Mouse (Mus musculus) fibroblast of lung, adult 2 months (primary cell): ENCODE measurements around the gene Camk1.

Source experiments
- DNase-seq: peaks from one replicate; pipeline ENCODE4 v3.0.0-alpha.2; 2011; ENCODE audit warnings: low read depth

The Camk1 gene

DNA sequence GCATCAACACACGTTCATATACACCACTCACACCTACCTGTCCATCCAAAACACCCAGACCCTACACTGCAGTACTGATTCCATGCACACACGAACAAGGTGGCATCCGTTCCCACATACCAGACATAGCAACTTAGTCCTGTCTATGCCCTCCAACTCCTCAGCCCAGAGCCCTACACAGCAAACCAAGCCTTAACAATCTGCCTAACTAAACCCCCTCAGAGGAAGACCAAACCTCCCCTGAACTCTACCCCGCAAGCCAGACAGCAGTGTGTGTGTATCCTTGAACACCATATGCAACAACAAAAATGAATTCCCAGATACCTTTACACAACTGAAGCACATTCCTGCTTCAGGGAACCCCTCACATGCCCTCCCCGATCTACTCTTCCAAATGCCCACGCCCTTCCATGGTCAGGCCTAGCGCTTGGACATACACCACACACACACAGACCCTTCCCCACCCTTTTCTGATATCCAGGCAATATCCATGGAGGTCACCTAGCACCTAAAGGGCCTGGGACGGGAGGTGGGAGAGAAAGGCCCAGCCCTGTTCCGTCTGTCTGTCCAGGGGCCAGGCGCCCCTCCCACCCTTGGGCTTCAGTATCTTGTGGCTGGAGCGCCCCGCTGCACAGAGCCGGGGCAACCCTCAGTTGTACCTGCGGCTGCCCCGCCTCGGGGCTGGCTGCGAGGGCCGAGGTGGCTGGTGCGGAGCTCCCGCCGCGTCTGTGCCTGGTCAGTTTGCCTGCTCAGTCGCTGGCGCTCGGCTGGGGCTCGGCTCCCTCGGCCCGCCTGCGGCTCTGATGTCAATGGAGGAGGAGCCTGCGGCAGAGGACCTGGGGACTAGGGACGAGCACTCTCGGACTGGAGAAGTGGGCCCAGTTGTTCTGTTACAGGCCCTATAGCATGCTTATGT lies at the start of gene Camk1:
Gene Camk1, minus strand, starts transcription at position 808 of the 916 bp plus-strand sequence.
- DNase-seq = no peak

- DNase-seq = no peak
Observed at GRCm38 (mm10) chr6:113392387-113393071, 48.7 kb upstream of the Camk1 start.

DNA sequence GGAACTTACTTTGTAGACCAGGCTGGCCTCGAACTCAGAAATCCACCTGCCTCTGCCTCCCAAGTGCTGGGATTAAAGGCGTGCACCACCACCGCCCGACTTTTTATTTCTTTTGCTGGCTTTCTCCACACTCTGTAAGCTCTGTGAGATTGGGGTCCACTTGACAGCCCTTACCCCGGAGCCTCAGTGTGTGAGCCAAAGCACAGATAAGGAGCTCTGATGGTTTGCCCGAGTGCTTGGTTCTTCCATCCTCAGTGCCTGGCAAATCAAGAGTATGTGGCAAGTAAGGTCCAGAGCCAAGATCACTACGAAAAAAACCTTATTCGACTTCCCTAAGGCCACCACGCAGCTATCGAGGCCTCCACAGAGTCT lies 48.2 kb upstream of the Camk1 start:
- DNase-seq = no peak

DNA sequence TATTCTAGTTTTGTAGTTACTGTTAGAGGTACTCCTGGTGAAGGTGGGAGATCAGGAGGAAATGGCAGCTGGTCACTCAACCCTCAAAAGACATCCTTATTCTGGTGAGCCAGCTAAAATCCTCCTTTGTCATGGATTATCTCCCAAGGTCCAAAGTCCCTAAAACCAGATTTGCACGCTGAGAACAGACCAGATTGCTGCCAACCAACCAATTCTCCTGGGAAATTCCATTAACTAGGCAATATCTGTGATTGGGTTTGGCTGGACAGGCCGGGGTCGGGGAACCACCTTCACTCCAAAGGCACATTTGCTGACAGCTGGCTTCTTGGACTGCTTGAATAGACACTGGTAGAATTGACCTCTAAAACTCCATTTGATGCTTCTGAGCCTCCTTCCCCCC lies 46.9 kb upstream of the Camk1 start:
- no peak for DNase-seq

- no peak for DNase-seq
Observed at GRCm38 (mm10) chr6:113388960-113389359, 45.2 kb upstream of the Camk1 start, which contains the start of gene Ttll3. Gene Ttll3 (plus strand): TSS chr6:113389260.

DNA sequence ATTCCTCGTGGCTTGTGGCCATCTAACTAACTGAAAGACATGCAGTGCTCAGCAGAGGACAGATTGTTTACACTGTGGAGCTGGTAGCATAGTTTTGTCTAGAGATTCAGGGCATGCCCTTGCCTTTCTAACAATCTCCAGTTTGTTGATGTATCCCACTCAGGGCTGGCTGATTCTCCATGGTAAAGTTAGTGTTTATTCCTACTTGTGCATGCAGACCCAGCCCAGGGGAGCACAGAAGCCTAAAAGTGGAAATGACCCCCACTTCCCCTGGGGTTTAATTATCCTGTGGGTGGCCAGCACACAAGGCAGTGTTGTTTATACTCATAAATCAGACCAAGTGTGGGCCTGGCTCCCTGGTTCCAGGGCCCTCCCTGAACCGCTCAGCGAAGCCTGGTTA lies 42.2 kb upstream of the Camk1 start:
- no peak for DNase-seq

DNA sequence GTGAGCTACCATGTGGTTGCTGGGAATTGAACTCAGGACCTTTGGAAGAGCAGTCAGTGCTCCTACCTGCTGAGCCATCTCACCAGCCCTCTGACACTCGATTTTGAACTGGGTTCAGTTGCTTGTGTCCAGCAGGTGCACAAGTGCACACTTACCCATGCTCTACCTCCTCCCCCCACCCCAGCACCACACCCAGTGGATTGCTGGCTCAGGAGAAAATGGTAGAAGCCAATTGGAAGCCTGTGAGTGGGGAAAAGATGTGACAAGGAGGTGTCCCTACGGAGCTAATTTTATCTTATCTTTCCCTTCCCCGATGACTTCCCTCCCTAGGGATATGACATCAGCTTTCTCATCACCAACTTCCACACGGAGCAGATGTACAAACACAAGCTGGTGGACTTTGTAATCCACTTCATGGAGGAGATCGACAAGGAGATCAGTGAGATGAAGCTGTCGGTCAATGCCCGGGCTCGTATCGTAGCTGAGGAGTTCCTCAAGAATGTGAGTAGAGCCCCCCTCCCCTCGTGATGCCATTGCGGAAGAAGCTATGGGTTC lies 41.5 kb upstream of the Camk1 start:
- no peak for DNase-seq

DNA sequence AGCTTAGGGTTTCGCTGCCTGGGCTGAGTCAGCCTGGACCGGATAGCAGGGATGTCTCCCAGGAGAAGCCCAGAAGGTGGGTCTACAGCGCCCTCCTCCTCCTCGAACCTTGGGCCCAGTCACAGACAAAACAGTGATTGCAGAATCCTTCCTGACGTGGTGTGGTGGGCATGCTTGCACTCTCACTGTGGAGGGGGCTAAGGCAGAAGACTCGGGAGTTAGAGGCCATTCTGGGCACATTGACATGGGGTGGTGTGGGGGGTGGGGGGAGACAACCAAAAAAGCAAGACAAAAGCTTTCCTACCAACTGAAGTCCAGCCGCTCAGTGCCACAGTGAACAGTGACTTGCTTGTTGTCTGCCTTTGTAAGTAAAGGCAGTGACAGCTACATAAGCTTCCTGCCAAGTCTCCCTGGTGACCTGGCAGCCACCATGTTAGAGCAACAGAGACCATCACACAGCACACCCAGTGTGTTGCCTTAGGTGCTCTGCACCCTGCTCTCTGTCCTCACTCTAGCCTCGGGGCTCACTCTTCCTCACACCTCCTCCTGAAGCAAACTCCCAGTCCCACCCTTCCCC lies 40.7 kb upstream of the Camk1 start:
- DNase-seq = no peak

- no peak for DNase-seq
Observed at GRCm38 (mm10) chr6:113380480-113380879, 36.7 kb upstream of the Camk1 start.

- DNase-seq = no peak
Observed at GRCm38 (mm10) chr6:113379246-113379645, 35.5 kb upstream of the Camk1 start.

- peak; percentile 85 for DNase-seq
Observed at GRCm38 (mm10) chr6:113377496-113378385, 34.0 kb upstream of the Camk1 start, which contains the start of the genes Tada3 and Arpc4. Gene Tada3 (minus strand): TSS chr6:113377883. Gene Arpc4 (plus strand): TSS chr6:113378115.

- no peak for DNase-seq
Observed at GRCm38 (mm10) chr6:113377172-113377495, 33.4 kb upstream of the Camk1 start.

GRCm38 (mm10) chr6:113373491-113373890 lies 29.7 kb upstream of the Camk1 start:
- DNase-seq = no peak

DNA sequence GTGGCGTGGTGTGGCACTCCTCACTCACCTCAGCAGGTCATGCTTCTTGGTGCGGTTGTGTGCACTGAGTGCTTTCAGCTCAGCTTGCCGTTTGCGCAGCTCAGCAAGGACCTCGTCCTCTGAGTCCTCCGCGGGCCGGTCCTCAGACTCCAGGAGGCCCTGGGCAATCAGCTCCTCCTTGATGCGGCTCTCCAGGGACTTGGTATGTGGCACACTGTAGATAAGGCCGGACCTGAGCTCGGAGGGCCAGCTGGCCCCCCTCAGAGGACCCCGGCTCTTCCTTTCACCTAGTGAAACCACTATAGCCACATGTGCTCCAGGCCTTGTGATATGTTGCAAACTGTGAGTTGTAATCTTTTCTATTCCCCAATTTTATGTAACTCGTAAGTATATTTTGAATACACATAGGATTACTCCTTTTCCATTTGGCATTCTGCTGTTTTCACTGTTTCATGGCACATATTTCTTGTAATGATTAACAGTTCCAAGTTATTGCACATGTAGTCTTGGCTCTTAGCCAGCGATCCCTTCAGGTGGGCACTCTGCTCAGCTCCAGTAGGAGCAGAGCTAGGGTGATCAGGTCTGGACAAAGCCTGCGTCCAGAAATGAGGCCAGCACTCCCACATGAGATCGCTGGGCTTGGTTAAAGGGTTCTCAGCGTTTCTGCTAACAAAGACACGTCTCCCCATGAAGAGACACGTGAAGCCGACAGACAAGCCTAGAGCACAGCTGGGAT lies 26.6 kb upstream of the Camk1 start:
- DNase-seq = no peak

- no peak for DNase-seq
Observed at GRCm38 (mm10) chr6:113368577-113368976, 24.8 kb upstream of the Camk1 start.

- DNase-seq = no peak
Observed at GRCm38 (mm10) chr6:113368124-113368523, 24.3 kb upstream of the Camk1 start.

- DNase-seq = no peak
Observed at GRCm38 (mm10) chr6:113367574-113367973, 23.8 kb upstream of the Camk1 start.

DNA sequence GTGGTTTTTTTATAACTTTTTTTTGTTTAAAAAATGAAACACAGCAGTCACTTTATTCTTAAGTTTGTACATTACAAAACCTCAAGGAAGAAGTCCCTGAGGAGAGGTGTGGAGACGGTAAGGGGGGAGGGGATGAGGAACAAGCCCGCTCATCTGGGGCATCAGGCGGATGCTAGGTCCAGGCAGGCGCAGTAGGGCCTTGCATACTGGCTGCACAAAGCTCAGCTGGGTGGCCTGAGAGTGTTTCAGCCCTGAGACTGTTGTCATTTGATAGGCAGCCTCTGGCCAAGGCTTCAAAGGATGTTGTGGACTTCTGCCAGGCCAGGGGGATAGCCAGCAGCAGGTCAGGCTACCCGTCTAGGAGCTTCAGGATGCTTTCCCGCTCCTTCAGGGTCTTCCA lies 22.9 kb upstream of the Camk1 start:
- no peak for DNase-seq

DNA sequence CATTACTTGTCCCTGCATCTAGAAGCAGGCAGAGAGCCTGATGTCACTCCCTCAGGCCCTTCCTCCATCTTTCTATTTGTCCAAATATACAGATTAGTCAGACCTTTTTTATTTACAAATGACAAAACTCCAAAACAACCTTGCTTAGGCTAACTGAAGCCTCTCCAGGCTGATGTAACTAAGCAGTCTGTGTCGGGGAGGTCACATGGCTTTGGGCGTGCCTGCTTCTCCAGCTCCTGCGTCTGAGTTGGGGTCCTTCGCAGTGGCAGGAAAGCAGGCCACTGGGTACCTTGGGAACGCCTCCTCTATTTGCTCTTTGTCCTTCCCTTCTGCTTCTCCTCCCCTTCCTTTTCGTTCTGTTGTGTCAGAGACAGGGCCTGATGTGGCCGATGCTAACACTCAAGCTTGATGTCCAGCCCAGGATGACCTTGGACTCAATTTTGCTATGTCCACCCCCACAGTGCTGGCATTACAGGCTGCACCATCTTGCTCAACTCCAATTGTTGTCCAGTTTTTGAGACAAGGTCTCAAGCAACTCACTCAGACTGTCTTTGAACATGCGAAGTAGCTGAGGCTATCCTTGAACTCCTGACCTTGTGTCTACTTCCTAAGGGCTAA lies 20.8 kb upstream of the Camk1 start:
- no peak for DNase-seq

- DNase-seq = no peak
Observed at GRCm38 (mm10) chr6:113362241-113362640, 18.5 kb upstream of the Camk1 start.
